Mouse (Mus musculus) neural tube, embryonic 11.5 days (tissue): ENCODE results near the gene Glt1d1. TPM values are rescaled to one million over a fixed set of nuclear protein-coding genes. Genes with fewer than 3 reads are reported as not detected.
"Not testable (repeated sequence)": the region's sequence is repeated elsewhere in the genome, so short reads cannot be mapped to it uniquely, and the experiment has no call there.

ENCODE experiments used
- ATAC-seq: fragments of 200-750 bp; cut with Nextera tagmentation; 2 replicates; pipeline ENCODE4 v1.8.0; 2017; ENCODE audit warnings: moderate number of reproducible peaks, mild to moderate bottlenecking, moderate TSS enrichment, moderate library complexity; ENCODE audit not compliant: insufficient read depth, low FRiP score, low TSS enrichment
- DNase-seq: peaks from one replicate; pipeline ENCODE4 v3.0.0-alpha.2; 2015; ENCODE audit warnings: low spot score
- H3K27ac ChIP-seq: fragments of 300-500 bp; sonication (generic); 2 replicates; pipeline ENCODE4 v1.5.1; 2014; ENCODE audit warnings: low read depth, mild to moderate bottlenecking, low read length
- H3K27me3 ChIP-seq: fragments of 300-500 bp; sonication (generic); 2 replicates; pipeline ENCODE4 v1.6.1; 2014; ENCODE audit warnings: mild to moderate bottlenecking, low read length, mixed read lengths; ENCODE audit not compliant: control insufficient read depth, insufficient read depth
- H3K36me3 ChIP-seq: fragments of 300-500 bp; sonication (generic); 2 replicates; pipeline ENCODE4 v1.6.1; 2014; ENCODE audit warnings: mild to moderate bottlenecking, low read length, moderate library complexity, mixed read lengths; ENCODE audit not compliant: control insufficient read depth, insufficient read depth
- H3K4me1 ChIP-seq: fragments of 300-500 bp; sonication (generic); 2 replicates; pipeline ENCODE4 v1.6.1; 2014; ENCODE audit warnings: low read length, mixed read lengths; ENCODE audit not compliant: control insufficient read depth, insufficient read depth
- H3K4me2 ChIP-seq: fragments of 300-500 bp; sonication (generic); 2 replicates; pipeline ENCODE4 v1.6.1; 2014; ENCODE audit warnings: low read depth, mild to moderate bottlenecking, moderate library complexity
- H3K4me3 ChIP-seq: fragments of 300-500 bp; sonication (generic); 2 replicates; pipeline ENCODE4 v1.5.1; 2014; ENCODE audit warnings: low read depth, low read length
- H3K9ac ChIP-seq: fragments of 300-500 bp; sonication (generic); 2 replicates; pipeline ENCODE4 v1.6.1; 2014; ENCODE audit warnings: mild to moderate bottlenecking, low read length
- H3K9me3 ChIP-seq: fragments of 300-500 bp; sonication (generic); 2 replicates; pipeline ENCODE4 v1.6.1; 2016; ENCODE audit warnings: low read length; ENCODE audit not compliant: control insufficient read depth
- WGBS: fragments of 180-500 bp; shearing (Covaris S2); extraction: QIAGEN DNeasy Blood & Tissue Kit; methylation state at CpG from one replicate; pipeline ENCODE4 v1.1.7; 2014; 5-methylcytosine and 5-hydroxymethylcytosine counted together
- polyA plus RNA-seq: library from polyadenylated mRNA; unstranded; fragments of >200 nt; fragmentation: Nextera tagmentation; extraction: Ambion mirVana; gene quantifications from 2 replicates; pipeline ENCODE4 v1.2.1, GENCODE M21; 2014

Gene Glt1d1
- polyA plus RNA-seq, 1 experiment from 2014 or later: 1.1 TPM

- Histone ChIP-seq H3K27me3 (no peaks in the 10 kb centered on the region), H3K36me3 (no peaks in the 10 kb centered on the region), H3K9ac (no peak overlapping the region), H3K27ac (no peak overlapping the region), H3K9me3 (no peaks in the 10 kb centered on the region), H3K4me3 (no peak overlapping the region), H3K4me1 (no peaks in the 10 kb centered on the region), H3K4me2 (peak overlapping the region; percentile 8; the same call in 1 of the 2 replicates)
- ATAC-seq (no peak), DNase-seq (peak; percentile 68)
- 34% methylated on average over 15 of the region's 15 CpGs for WGBS
Observed at GRCm38 (mm10) chr5:127720591-127721379, 88.7 kb downstream of the Glt1d1 start.

DNA sequence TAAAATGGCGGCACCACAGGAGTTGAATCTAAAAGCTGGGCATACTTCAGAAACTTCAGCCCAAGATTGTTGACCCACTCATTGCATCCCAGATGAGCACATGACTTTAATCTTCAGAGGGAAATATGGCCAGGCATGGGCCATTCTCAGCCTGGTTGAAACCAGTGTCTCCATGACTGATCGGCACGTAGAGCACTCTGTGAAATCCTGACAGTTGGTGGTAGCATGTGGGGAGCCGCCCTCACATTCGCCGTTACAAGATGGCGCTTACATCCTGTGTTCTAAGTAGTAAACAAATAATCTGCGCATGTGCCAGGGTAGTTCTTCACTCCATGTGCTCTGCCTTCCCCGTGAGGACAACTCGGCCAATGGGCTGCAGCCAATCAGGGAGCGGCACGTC lies 90.1 kb downstream of the Glt1d1 start:
- not testable (repeated sequence) for H3K9me3 ChIP-seq, H3K27me3 ChIP-seq, H3K4me1 ChIP-seq, ATAC-seq, H3K27ac ChIP-seq, H3K4me3 ChIP-seq, H3K36me3 ChIP-seq, H3K4me2 ChIP-seq, DNase-seq, H3K9ac ChIP-seq
- 95% methylated on average over 12 of the region's 12 CpGs for WGBS

GRCm38 (mm10) chr5:127730351-127730750 lies 98.3 kb downstream of the Glt1d1 start:
- Histone ChIP-seq H3K9ac (no peak overlapping the region), H3K27ac (no peak overlapping the region), H3K4me3 (no peak overlapping the region), H3K36me3 (no peaks in the 10 kb centered on the region), H3K4me2 (no peak overlapping the region), H3K9me3 (no peaks in the 10 kb centered on the region), H3K4me1 (no peaks in the 10 kb centered on the region), H3K27me3 (no peaks in the 10 kb centered on the region)
- DNase-seq: no peak
- 98% methylated on average over 2 of the region's 2 CpGs for WGBS
- no peak for ATAC-seq

GRCm38 (mm10) chr5:127741331-127741730 lies 109.3 kb downstream of the Glt1d1 start:
- DNase-seq (no peak), ATAC-seq (no peak)
- Histone ChIP-seq H3K4me3 (no peak overlapping the region), H3K27me3 (no peaks in the 10 kb centered on the region), H3K36me3 (no peaks in the 10 kb centered on the region), H3K4me1 (no peaks in the 10 kb centered on the region), H3K4me2 (no peak overlapping the region), H3K9ac (no peak overlapping the region), H3K9me3 (no peaks in the 10 kb centered on the region), H3K27ac (no peak overlapping the region)
- WGBS: 92% methylated on average over 16 of the region's 16 CpGs

- not testable (repeated sequence) for H3K9ac ChIP-seq, H3K4me2 ChIP-seq, DNase-seq, H3K36me3 ChIP-seq, H3K4me3 ChIP-seq, H3K27ac ChIP-seq, ATAC-seq, H3K27me3 ChIP-seq, H3K9me3 ChIP-seq, H3K4me1 ChIP-seq
- 82% methylated on average over 3 of the region's 3 CpGs for WGBS
Observed at GRCm38 (mm10) chr5:127749540-127749939, 117.5 kb downstream of the Glt1d1 start.

DNA sequence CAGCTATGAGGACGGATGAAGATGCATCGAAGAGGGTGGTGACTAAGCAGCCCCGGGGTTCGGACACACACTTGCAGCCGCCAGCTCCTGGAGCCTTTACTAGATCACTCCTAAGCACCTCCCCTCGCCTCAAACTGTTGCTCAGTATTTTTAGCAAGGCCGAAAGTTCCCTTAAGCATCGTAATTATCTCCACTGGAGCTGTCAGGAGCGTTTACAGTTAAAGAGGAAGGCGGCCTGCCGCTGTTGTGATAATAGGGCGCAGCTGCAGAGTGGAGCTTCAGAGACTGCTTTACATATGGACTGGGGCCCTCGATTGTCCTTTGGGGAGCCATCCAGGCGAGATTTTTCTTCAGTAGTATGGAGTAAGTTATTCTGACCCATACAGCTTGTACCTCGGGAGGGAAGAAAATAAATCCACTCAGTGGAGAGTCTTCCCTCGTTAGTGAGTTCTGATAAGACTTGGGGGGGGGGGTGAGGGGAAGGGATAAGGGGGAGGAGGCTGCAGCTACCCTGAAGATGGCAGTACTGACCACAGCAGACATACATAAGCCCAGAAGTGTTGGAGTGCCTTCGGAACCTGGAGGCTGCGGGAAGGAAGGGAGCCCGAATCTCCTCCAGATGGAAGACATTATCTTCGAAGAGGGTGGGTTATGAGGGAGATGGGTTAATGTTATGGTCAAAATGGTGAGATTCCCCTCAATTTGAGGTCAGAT lies 119.4 kb downstream of the Glt1d1 start:
- Histone ChIP-seq H3K36me3 (no peaks in the 10 kb centered on the region), H3K27ac (no peak overlapping the region), H3K4me3 (no peak overlapping the region), H3K9ac (no peak overlapping the region), H3K27me3 (no peaks in the 10 kb centered on the region), H3K4me1 (no peaks in the 10 kb centered on the region), H3K9me3 (no peaks in the 10 kb centered on the region), H3K4me2 (no peak overlapping the region)
- DNase-seq (peak; percentile 50), ATAC-seq (no peak)
- WGBS: 26% methylated on average over 20 of the region's 20 CpGs

DNA sequence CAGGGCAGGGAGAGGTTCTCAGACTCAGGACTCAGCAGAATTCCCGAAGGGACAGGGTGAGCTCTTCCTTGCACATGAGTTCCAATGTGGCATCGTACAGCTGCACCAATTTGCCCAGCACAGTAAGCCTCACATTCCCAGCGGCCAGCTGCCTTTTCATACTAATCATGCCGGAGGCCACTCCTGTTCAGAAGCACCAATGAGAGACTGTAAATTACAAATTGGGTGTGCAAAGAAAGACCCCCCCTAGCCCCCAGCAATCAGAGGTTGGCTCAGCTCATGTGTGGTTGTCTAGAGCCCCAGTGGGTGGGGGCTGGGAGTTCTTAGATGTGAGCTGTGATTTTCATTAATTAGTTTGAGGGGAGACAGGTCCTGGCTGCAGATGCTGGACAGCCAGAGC lies 123.5 kb downstream of the Glt1d1 start:
- no peaks in the 10 kb centered on the region for H3K9me3 ChIP-seq
- H3K9ac ChIP-seq: no peak overlapping the region
- H3K4me1 ChIP-seq: no peaks in the 10 kb centered on the region
- no peak overlapping the region for H3K27ac ChIP-seq
- H3K36me3 ChIP-seq: no peaks in the 10 kb centered on the region
- no peak overlapping the region for H3K4me2 ChIP-seq
- WGBS: 80% methylated on average over 4 of the region's 4 CpGs
- DNase-seq (no peak), ATAC-seq (no peak)
- H3K4me3 ChIP-seq: no peak overlapping the region
- H3K27me3 ChIP-seq: no peaks in the 10 kb centered on the region

DNA sequence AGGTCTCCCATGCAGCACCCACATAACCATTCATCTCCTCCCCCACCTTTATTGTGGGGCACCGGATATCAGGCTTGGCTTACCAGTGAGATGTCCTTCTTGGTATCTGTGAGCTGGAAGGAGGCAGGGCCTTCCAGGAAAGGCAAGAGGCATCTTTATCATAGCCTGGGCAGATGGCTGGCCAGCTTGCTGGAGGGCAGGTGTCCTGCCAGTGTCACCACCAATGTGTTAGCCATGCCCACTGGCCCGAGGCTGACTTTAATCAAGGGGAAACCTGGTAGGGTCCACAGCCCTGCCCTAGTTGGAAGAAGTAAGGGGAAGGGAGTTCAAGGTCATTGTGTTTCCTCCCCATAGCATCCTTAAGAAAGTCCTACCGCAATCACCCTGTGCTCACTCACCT lies 123.9 kb downstream of the Glt1d1 start:
- Histone ChIP-seq H3K9me3 (no peaks in the 10 kb centered on the region), H3K4me3 (no peak overlapping the region), H3K27me3 (no peaks in the 10 kb centered on the region), H3K4me2 (no peak overlapping the region), H3K4me1 (no peaks in the 10 kb centered on the region), H3K27ac (no peak overlapping the region), H3K9ac (no peak overlapping the region), H3K36me3 (no peaks in the 10 kb centered on the region)
- ATAC-seq (no peak), DNase-seq (no peak)
- WGBS: 83% methylated on average over 3 of the region's 3 CpGs
